Mouse (Mus musculus) cerebellum, adult (tissue): Measurements from ENCODE around the gene Zfp580.

Source experiments
- ATAC-seq: cut with Nextera tagmentation; 2 replicates; pipeline ENCODE4 v1.9.2; 2017; ENCODE audit warnings: mild to moderate bottlenecking, moderate library complexity, mixed read lengths; ENCODE audit not compliant: insufficient number of reproducible peaks, low FRiP score, low TSS enrichment

The Zfp580 gene

DNA sequence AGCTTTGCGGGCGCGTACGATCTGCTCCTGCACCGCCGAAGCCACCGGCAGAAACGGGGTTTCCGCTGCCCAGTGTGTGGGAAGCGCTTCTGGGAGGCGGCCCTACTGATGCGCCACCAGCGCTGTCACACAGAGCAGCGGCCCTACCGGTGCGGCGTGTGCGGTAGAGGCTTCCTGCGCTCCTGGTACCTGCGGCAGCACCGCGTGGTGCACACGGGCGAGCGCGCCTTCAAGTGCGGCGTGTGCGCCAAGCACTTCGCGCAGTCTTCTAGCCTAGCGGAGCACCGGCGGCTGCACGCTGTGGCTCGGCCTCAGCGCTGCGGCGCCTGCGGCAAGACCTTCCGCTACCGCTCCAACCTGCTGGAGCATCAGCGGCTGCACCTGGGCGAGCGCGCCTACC, 19.8 kb upstream of the Zfp580 start:
- no peak for ATAC-seq

DNA sequence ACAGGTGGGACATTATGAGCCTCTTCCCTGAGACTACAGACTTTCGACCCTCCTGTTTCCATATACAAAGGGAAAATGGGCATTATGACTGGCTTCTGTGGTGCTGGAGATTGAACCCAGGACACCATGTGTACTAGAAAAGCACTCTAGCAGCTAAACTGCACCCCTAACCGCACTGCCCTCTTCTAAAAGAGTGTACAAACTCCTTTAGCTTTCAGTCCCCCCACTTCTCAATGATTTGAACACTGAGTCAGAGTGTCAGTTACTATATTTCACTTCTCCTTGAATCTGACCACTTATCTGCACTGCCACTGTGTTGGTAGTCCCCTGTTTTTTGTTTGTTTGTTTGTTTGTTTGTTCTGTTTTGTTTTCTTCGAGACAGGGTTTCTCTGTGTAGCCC, 17.5 kb upstream of the Zfp580 start, which contains the start of gene 4632433K11Rik:
4632433K11Rik (plus strand) TSS at position 301 of the 400 bp plus-strand sequence.
- ATAC-seq, result no peak

DNA sequence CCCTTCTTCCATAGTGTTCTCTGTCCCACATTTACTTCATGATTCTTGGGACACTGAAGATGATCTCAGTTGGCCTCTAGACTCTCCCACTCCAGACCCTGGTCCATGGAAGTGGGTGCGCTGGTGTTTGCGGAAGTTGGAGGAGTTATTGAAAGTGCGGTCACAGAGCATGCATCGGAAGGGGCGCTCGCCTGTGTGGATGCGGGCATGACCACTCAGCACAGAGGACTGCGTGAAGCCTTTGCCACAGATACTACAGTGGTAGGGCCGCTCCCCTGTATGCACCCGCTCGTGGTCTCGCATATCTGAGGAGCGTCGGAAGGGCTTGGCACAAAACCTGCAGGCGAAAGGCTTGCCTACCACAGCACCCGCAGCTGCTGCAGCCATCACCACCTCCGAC, 15.7 kb upstream of the Zfp580 start:
- no peak for ATAC-seq

DNA sequence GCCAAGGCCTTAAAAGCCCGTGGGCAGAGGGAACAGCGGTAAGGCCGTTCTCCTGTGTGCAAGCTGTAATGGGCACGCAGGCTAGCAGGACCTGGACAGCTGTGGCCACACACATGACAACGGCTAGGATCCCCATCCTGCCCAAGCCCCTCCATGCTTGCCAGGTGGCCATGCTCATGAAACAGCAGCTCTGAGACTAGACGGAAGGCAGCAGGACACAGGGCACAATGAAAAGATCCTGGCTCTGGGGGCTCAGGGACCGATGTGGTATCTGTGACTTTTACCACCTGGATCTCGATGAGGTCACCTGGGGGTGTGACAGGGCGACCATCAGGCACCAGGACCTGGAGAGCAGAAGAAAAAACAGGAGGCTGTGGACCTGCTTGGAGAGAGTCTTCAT, 15.2 kb upstream of the Zfp580 start:
- ATAC-seq, result no peak

DNA sequence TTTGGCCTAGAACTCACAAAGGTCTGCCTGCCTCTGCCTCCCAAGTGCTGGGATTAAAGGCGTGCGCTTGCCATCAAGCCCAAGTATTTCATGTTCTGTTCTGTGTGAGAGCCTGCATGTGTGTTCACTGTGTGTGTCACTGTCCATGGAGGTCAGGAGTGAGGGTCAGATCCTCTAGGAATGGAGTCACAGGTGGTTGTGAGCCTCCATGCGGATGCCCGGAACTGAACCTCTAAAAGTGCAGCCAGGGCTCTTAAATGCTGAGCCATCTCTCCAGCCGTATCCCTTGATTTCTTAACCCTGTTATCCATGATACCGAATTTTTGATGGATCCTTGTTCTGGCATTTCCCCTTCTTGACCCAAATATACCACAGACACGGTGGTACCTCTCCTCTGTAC, 14.3 kb upstream of the Zfp580 start:
- ATAC-seq, result no peak

DNA sequence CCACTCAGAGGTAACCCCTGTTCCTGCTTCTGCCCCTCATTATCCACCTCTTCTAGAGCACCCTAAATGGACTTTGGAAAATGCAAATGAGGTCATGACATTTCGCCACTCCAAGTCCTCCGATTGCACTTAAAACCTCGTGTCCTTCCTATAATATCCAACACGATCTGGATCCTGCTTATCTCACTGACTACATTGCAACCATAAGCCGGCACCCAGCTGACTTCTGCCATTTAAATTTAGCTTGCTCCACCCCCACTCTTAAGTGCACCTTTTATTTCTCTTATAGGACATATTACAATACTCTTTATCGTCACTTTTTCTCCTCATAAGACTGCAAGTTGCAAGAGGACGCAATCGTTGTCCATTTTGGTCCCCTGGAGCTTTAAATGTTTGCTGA, 13.9 kb upstream of the Zfp580 start:
- no peak for ATAC-seq

DNA sequence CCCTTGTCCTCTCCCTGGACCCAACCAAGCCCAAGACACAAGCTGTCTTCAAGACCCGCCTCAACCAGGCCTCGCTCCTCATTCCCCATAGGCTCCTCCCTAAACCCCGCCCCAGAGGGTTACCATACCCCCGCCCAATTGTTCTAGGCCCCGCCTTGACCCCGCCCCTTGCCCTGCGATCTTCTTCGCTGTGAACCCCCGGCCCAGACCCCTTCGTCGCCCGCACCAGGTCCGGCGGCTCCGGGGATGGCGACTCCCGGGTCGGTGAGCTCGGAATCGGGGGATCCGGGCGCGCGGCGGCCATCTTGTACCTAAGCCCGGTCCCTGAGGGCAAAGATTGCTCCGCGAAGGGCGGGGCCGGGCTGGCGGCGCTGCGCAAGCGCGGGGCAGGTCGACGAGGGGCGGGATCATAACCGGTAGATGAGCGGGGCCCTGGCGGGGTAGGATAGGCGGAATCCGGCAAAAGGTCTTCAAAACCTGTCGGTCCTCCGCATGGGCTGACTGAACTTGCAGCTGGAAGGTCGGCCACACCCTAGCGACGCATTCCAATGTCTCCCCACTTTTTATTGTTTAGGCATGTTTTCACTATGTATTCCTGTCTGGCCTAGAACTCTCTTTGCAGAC, 13.1 kb upstream of the Zfp580 start, which contains the start of gene Zfp784:
Zfp784 (minus strand) TSS at position 338 of the 624 bp plus-strand sequence.
- peak; percentile 93 for ATAC-seq

DNA sequence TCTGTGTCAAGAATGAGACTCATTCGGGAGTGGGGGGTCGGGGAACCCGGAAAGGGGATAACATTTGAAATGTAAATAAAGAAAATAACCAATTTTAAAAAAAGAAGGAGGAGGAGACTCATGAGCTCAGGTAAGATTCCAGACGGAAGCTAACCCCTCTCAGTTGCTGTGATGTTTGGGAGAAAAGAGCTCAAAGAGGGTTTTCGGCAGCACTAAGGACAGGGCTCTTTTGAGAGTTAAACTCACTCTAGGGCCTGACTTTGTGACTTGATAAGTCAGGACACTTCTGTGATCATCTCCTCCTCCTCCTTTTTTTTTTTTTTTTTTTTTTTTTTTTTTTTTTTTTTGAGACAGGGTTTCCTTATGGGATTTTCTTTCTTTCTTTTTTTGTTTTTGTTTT, 12.4 kb upstream of the Zfp580 start:
- ATAC-seq, result no peak

DNA sequence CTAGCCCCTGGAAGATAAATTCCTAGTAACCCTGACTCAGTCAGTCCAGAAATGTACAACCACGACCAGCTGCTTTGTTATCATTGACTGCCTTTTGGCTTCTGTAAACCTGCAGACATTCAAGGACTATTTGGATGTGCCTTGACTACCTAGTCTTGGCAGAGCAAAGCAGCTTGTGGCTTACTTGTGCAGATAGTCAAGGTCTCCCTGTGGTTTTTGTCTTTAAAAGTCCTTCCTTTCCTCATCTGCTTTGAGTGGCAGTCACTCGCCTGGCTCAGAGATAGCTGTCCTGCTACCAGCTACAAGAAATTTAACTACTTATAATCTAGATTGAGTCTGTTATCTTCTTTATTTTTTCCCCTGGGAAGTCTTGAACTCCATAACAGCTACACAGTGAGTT, 6.4 kb upstream of the Zfp580 start:
- no peak for ATAC-seq

DNA sequence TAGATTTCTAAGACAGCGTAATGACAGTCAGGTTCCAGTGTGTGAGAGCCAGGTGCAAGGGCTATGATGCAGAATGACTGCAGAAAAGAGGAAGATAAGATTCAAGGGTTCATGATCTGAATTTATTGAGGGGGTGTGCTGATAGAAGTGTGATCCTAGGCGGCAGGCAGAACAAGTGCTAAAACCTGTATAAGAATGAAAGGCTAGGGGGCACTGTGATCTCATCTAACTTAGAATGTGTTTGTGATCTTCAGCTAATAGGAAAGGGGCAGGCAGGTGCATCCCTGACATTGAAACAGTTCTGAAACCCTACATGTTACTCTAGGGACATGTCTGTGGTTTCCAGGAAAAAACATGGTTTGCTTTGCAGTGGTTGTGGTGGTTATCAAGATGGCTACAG, 5.2 kb upstream of the Zfp580 start:
- ATAC-seq, result no peak

DNA sequence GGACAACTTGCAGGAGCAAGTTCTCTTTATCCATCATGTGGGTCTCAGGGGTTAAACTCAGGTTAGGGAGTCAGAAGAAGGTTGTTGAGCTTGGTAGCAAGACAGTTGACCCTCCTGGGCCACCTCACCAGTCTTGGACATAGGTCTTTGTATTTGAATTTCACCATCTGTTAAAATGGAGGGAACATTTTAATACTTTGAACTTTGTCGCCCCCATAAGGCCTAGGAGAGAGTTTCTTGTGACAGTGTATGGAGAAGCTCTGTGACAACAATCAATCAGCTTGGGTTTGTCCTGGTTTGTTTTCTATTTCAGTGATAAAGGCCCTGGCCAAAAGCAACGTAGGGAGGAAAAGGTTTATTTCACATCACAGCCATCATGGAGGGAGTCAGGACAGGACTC, 4.0 kb upstream of the Zfp580 start:
- ATAC-seq, result no peak

DNA sequence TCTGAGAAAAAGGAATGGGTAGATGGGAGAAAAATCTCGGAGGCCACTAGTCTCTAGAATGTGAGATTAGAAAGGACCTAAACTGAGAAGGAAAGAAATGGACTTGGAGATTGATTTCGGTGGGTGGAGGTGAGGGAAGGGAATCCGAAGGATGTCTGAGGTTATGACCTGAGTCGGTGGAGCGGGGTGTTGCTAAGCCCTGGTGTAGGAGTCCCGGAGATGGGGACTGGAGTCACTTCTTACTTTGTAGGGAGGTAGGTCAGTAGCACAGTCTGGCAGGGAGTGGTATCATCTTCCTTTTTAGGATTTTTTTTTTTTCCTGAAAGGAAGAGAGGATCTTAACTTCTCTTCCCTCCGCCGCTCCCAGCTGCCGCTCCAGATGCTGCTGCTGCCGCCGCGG, 1.1 kb downstream of the Zfp580 start:
- no peak for ATAC-seq

DNA sequence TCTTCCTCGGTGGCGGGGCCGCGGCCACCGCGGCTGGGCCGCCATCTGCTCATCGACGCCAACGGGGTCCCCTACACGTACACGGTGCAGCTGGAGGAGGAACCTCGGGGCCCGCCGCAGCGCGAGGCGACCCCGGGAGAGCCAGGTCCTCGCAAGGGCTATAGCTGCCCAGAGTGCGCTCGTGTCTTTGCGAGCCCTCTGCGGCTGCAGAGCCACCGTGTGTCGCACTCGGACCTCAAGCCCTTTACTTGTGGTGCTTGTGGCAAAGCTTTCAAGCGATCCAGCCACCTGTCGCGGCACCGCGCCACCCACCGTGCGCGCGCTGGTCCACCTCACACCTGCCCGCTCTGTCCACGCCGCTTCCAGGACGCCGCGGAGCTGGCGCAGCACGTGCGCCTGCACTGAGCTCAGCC, 1.6 kb downstream of the Zfp580 start:
- no peak for ATAC-seq

DNA sequence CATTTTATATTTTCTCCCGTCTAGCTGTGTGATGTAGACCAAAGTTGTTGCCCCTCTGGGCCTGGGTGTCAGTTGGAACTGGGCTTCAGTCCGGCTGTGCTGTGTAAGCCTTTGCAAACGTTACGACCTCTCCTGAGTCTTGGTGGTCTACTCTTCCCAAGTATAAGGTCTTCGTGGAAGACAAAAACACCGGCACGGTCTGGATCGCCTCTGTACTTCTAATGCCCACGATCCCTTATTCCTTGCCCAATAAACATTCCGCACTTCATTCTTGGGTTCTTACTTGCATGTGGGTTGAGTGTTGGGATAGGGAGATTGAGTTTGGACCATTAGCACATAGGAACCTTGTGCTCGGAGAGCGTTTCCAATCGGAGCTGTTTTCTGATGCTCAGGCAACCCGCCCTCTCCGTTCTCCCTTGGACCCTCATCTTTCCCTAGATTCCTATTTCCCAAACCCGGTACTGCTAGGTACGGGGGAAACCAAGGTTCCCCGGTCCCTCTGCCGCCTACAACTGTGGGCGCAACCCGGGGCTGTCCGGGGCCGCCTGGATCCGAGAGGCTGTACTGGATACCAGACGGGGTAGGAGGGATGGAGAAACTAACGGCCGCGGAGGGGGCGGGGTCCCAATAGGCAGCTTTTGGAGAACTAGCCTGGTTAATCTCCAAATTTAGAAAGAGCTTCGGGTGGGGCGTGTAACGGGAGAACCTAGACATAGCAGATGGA, 2.3 kb downstream of the Zfp580 start:
- ATAC-seq, result no peak

DNA sequence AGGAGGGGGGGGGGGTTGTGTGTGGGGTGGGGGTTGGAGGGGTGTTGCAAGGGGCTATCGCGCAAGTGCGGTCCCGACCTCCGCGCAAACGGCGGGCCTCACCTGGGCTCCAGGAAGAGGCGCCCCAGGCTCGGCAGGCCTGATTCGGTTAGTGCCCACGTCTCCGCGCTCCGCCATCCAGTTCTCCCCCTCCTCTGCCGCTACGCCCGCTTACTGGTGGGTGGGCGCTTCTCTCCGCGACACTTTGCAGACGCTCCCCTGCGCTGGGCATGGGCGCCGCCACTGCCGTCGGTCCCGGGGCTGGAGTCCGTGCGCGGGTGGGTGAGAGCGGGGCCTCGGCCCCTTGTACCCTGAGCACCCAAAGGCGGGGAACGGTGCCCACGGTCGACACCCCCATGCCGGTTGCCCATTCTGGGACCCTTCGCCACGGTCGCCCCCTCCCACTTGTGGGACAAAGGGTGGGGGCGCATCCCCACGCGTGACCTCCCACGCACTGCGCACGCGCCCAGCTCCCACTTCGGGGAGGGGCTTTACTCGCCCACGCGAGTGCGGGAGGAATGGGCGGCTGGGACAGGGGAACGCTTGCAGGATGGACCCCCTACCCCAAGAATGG, 5.4 kb downstream of the Zfp580 start:
- ATAC-seq, result no peak

DNA sequence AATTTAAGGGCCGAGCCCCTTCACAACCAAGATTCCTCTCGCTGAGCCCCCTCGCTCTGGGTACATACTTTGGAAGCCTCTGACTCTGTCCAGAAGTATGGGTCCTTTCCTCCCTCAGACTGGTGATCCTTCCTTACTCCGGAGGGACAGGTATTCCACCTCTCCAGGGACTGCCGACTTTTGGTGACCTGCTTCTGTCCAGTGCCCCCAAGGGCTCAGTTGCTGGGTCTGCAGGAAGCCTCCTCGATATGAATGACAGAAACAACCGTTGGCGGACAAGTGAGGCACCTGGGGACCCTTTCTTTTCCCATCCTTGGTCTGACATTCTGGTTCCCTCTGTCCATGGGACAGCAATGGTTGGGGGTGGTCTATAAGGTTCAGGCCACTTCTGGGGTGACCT, 6.0 kb downstream of the Zfp580 start:
- no peak for ATAC-seq

DNA sequence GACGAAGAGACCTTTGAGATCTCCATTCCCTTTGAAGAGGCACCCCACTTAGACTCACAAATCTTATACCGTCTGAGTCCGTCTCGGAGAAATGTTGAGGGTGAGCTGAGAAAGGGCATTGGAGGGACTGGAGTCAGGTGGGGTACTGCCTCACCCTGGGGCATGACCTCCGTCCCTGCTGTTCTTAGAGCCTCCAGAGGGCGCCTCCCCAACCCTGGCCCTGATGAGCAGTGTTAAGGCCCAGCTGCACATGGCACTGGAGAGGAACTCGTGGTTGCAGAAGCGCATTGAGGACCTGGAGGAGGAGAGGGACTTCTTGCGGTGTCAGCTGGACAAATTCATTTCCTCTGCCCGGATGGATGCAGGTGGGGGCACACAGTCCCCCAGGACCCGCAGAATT, 6.5 kb downstream of the Zfp580 start:
- ATAC-seq, result no peak

DNA sequence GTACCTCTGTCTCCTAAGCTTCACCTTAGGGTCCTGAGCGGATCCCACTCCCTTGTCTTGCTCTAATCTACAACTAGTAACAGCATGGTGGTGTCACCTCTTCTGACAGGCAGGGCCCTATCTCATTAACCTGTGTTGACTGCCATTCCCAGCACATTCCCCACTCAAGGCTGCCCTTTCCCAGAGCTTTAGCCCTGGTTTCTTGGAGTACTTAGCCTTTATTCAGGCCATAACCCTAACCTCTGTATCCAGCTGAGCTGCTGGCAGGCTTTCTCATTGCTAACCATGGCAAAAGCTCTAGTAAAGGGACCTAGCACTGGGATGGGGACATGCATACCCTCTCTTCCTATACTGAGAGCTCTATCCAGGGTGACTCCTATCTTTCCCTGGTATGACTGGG, 7.3 kb downstream of the Zfp580 start:
- ATAC-seq, result no peak

DNA sequence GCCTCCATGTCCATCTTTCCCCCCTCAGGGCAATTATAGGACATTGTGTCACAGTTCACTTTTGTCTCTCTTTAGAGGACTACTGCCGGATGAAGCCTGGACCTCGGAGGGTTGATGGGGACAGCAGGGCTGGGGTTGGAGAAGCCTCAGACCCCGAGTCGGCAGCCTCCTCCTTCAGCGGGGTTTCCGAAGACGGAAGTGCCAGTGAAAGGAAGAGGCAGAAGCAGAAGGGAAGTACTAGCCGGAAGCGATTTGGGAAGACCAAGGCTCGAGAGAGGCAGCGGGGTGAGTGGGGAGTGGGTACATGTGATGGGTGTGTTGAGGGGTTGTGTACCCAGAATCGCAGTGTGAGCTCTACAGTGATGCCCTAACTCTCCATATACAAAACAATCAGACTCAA, 8.1 kb downstream of the Zfp580 start:
- ATAC-seq, result no peak

DNA sequence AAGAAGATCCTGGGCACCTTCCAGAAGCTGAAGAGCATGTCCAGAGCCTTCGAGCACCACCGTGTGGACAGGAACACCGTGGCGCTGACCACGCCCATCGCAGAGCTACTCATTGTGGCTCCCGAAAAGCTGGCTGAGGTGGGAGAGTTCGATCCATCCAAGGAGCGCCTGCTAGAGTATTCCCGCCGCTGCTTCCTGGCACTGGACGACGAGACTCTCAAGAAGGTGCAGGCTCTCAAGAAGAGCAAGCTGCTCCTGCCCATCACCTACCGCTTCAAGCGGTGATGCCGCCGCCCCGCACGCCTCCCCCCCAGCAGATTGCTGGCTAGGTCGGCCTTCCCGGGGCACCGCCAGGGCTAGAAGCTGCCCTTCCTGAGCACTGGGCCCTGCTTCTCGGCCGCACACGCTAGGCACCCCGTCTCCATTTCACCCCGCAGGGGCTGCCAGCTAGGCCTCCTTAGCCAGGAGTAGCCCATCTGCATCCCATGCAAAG, 8.9 kb downstream of the Zfp580 start:
- ATAC-seq, result peak; percentile 38; the same call in 1 of the 2 replicates

DNA sequence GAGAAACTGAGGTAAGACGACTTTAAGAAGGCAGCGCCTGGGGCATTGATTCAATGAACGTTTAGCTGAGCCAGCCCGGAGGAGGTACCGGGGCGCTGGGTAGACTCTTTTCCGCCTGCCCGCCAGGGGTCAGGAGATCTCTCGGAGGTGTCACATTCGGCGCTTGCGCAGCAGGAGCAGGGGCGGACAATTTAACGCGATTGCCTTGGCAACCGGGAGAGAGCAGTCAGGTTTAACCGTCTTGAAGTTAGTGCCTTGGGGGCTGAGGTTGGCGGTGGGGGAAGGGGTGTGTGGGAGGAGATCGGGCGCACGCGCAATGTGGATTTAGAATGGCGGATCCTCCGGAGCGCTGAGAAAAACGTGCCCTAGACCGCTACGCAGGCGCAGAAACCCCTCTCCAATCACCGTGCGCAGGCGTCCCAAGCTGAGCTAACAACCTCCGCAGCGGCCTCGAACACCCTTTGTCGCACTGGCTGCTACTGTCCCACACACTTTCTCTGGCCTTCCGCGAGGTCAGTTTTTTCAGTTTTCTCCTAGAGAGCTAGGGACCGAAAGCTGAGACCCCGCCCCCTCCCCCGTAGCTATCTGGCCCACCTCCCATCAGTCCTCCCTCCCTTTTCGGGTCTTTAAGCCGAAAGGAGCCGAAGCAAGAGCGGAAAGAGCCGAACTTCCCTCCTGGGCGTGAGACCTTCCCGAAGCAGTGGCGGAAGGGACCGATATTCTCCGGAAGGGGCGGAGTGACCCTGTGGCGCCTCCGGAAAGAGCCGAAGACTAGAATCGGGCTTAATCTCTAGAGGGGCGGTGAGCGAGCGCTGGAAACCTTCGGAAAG, 9.8 kb downstream of the Zfp580 start:
- peak; percentile 65 for ATAC-seq
